In the genomic region with DNA sequence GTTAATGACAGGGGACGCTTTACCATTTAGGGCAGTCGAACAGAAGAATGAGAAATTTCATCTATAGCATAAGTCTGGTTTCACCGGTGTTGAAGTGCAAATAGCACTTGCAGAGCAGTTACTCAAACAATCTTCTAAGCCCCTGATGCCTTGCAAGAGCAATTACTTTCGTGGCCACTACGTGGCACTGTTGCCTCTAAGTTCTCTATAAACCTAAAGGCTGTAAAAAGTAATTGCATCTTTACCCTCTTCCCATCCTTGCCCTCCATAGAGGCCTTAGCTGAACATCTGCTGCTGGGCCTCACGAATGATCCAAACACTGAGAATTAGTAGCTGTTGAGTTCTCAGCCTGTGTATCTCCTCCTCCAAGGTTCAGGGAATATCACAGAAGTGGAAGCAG, we compare ENCODE assay signal across 10 mouse cellular contexts. TPM values are rescaled to one million over a fixed set of nuclear protein-coding genes. Genes with fewer than 3 reads are reported as not detected.
DNase-seq lines count a peak whose midpoint lies in the region; ATAC-seq and TF ChIP-seq lines count a peak whose summit lies in the region.
"Had no signal": no experiment of that assay in that cellular context is flagged by ENCODE, and none has a peak within 500 bp of the region (broad histone marks: within the 10 kb centered on the region; RNA-seq: fewer than 3 reads in every experiment).

No protein-coding gene starts in this region.

- no peaks in the 10 kb centered on the region for H3K9me3 ChIP-seq in embryonic facial prominence, embryonic 11.5 days (replicated peaks; ENCODE audit: control insufficient read depth, low read length)
- no peaks in the 10 kb centered on the region for H3K9me3 ChIP-seq in liver, embryonic 14.5 days (ENCODE audit: control insufficient read depth, low read length)
- H3K9me3 ChIP-seq: stomach, embryonic 15.5 days had no signal

- no peak overlapping the region for H3K4me2 ChIP-seq in embryonic facial prominence, embryonic 11.5 days (ENCODE audit: low read depth, low read length)
- no peak overlapping the region for H3K4me2 ChIP-seq in liver, embryonic 14.5 days (ENCODE audit: low read depth)
- H3K4me2 ChIP-seq: stomach, embryonic 15.5 days had no signal

- peak; percentile 56 for TF ChIP-seq CTCF in liver, embryonic 14.5 days (IDR thresholded peaks at IDR 0.05; ENCODE audit: low read depth)

- no peak overlapping the region for H3K9ac ChIP-seq in embryonic facial prominence, embryonic 11.5 days (replicated peaks; ENCODE audit: low read length)
- H3K9ac ChIP-seq in liver, embryonic 14.5 days (replicated peaks) = no peak overlapping the region
- H3K9ac ChIP-seq: stomach, embryonic 15.5 days had no signal

- no peak for ATAC-seq in embryonic facial prominence, embryonic 11.5 days (replicated peaks; ENCODE audit: insufficient number of reproducible peaks, low FRiP score, low TSS enrichment, low read depth)
- ATAC-seq in liver, embryonic 14.5 days (ENCODE audit: insufficient read depth) = no peak
- ATAC-seq in erythroblast, adult 5-6 weeks (replicated peaks; ENCODE audit: low FRiP score, poor library complexity, severe bottlenecking) = no peak

- no peak overlapping the region for H3K4me3 ChIP-seq in embryonic facial prominence, embryonic 11.5 days (ENCODE audit: low read depth, low read length)
- no peak overlapping the region for H3K4me3 ChIP-seq in liver, embryonic 14.5 days (ENCODE audit: insufficient read depth in 1 of 2, low read depth in 2 of 2, low read length in 2 of 2)
- H3K4me3 ChIP-seq: stomach, embryonic 15.5 days had no signal

- H3K4me1 ChIP-seq in embryonic facial prominence, embryonic 11.5 days (ENCODE audit: control insufficient read depth, insufficient read depth, low read length) = no peaks in the 10 kb centered on the region
- no peaks in the 10 kb centered on the region for H3K4me1 ChIP-seq in liver, embryonic 14.5 days (replicated peaks; ENCODE audit: control insufficient read depth in 2 of 2, insufficient read depth in 2 of 2, low read length in 1 of 2)
- H3K4me1 ChIP-seq: stomach, embryonic 15.5 days had no signal

- no peak for TF ChIP-seq EP300 in liver, embryonic 14.5 days (IDR thresholded peaks at IDR 0.05; ENCODE audit: low read depth)

- WGBS in embryonic facial prominence, embryonic 11.5 days = 22% methylated on average over 6 of the region's 6 CpGs
- 11% methylated on average over 6 of the region's 6 CpGs for WGBS in liver, embryonic 14.5 days (ENCODE audit: insufficient replicate concordance)

- no peaks in the 10 kb centered on the region for H3K27me3 ChIP-seq in embryonic facial prominence, embryonic 11.5 days (ENCODE audit: control insufficient read depth, insufficient read depth, low read length)
- no peaks in the 10 kb centered on the region for H3K27me3 ChIP-seq in liver, embryonic 14.5 days (ENCODE audit: control insufficient read depth, insufficient read depth, low read length)
- H3K27me3 ChIP-seq: stomach, embryonic 15.5 days had no signal

- no peaks in the 10 kb centered on the region for H3K36me3 ChIP-seq in embryonic facial prominence, embryonic 11.5 days (replicated peaks; ENCODE audit: control insufficient read depth, insufficient read depth, low read depth, low read length)
- no peaks in the 10 kb centered on the region for H3K36me3 ChIP-seq in liver, embryonic 14.5 days (replicated peaks; ENCODE audit: control insufficient read depth, insufficient read depth, low read depth)
- H3K36me3 ChIP-seq: stomach, embryonic 15.5 days had no signal

- no peak overlapping the region for H3K27ac ChIP-seq in embryonic facial prominence, embryonic 11.5 days (replicated peaks; ENCODE audit: low read depth, low read length)
- no peak overlapping the region for H3K27ac ChIP-seq in liver, embryonic 14.5 days
- H3K27ac ChIP-seq: stomach, embryonic 15.5 days had no signal

- peak; percentile 13 for DNase-seq in 3134 (ENCODE audit: extremely low read depth, insufficient read length, low spot score)
- DNase-seq in CD4-positive helper T cell, adult 2 months (ENCODE audit: low read depth, low spot score) = peak; percentile 52
- DNase-seq in adrenal gland, postnatal 36 days = peak; percentile 59 to 64
- peak; percentile 86 for DNase-seq in embryonic facial prominence, embryonic 11.5 days (ENCODE audit: low spot score)
- peak; percentile 14 to 56 for DNase-seq in kidney, adult 8-10 months
- DNase-seq in liver, embryonic 14.5 days (ENCODE audit: low read depth in 3 of 3, low spot score in 3 of 3) = peak; percentile 4 to 22 (median 12)
- peak; percentile 57 for DNase-seq in ovary, postnatal 36 days (ENCODE audit: low spot score)

RNA-seq across cellular contexts. Expression of gene Dytn, which starts 28.7 kb away (rescaled TPM):
- not detected for total RNA-seq in adrenal gland, postnatal 36 days (2021)
- 0.07 TPM in 1 of 2 replicates, not detected in the other for polyA plus RNA-seq in embryonic facial prominence, embryonic 11.5 days (2014; fragmentation: Nextera tagmentation; extraction: Ambion mirVana)
- polyA plus RNA-seq in liver, embryonic 14.5 days (2012; rRNA removed) = not detected in 2 replicates
- not detected in 2 replicates for polyA plus RNA-seq in liver, embryonic 14.5 days (2014; fragmentation: Nextera tagmentation; extraction: Ambion mirVana)
- total RNA-seq in erythroblast, adult 5-6 weeks (2015; ENCODE audit: low replicate concordance) = not detected in 2 replicates
- total RNA-seq in erythroblast, adult 5-6 weeks (2017; ENCODE audit: low replicate concordance) = not detected in 2 replicates
- polyA plus RNA-seq: large intestine, adult 2 months; stomach, embryonic 15.5 days had no signal

RNA-seq across cellular contexts. Expression of gene Gm39653, which starts 42.2 kb away (rescaled TPM):
- total RNA-seq in adrenal gland, postnatal 36 days (2021) = not detected
- polyA plus RNA-seq in embryonic facial prominence, embryonic 11.5 days (2014; fragmentation: Nextera tagmentation; extraction: Ambion mirVana) = not detected in 2 replicates
- polyA plus RNA-seq in liver, embryonic 14.5 days (2012; rRNA removed) = not detected in 2 replicates
- not detected in 2 replicates for polyA plus RNA-seq in liver, embryonic 14.5 days (2014; fragmentation: Nextera tagmentation; extraction: Ambion mirVana)
- not detected in 2 replicates for total RNA-seq in erythroblast, adult 5-6 weeks (2015; ENCODE audit: low replicate concordance)
- total RNA-seq in erythroblast, adult 5-6 weeks (2017; ENCODE audit: low replicate concordance) = not detected in 2 replicates
- polyA plus RNA-seq: large intestine, adult 2 months; stomach, embryonic 15.5 days had no signal

Comparison
In these comparisons a context has a peak if more than half of its experiments do, and no peak if none do; other contexts are left out.
1. DNase-seq: peak in every context shown above with its lines; median percentile 86 in embryonic facial prominence, embryonic 11.5 days; 62 in adrenal gland, postnatal 36 days; 57 in ovary, postnatal 36 days; 52 in CD4-positive helper T cell, adult 2 months; 35 in kidney, adult 8-10 months; 13 in 3134; 12 in liver, embryonic 14.5 days.